Mouse (Mus musculus) colon, adult 2 months (tissue): ENCODE measurements around the gene Elmo1. TPM values are rescaled to one million over a fixed set of nuclear protein-coding genes. Genes with fewer than 3 reads are reported as not detected.

Source experiments
- polyA plus RNA-seq: library from polyadenylated mRNA; depleted of rRNA; stranded (reverse); fragments of >200 nt; gene quantifications from 2 replicates; pipeline ENCODE4 v1.2.3, GENCODE M21; 2012; rRNA removed

Gene Elmo1
- 10.0 and 12.8 TPM in 2 replicates for polyA plus RNA-seq

DNA sequence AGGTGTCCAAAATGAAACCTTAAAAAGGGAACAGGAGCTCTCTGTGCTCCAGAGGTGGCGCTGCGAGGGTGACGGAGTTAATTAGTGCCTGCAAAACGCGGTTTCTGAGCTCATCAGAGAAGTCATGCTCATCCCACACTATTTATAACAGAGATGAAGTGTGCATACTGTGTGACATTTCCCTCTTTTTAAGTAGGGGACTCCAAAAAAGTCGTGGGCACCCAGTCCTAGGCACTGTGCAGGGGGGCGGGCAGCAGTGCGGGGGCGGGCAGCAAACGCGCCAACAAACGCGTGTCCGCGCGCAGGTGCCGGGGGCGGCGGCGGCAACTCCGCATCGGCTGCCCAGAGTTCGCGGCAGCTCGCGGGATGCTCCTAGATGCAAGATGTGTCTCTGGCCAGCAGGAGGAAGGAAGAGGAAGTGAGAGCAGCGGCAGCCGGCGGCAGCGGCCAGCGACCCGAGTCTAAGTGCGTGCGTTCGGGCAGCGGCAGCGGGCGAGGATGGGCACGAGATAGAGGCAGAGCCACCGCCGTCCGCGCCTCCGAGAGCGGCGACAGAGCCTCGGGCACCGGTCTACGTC lies at the start of gene Elmo1:
Gene Elmo1, plus strand, starts transcription at position 464 of the 578 bp plus-strand sequence.

